Mouse (Mus musculus) heart, embryonic 14.5 days (tissue): ENCODE data around the gene Fam161a. TPM values are rescaled to one million over a fixed set of nuclear protein-coding genes. Genes with fewer than 3 reads are reported as not detected.

ENCODE experiments used
- ATAC-seq: fragments of 200-750 bp; cut with Nextera tagmentation; 2 replicates; pipeline ENCODE4 v1.8.0; 2017; ENCODE audit warnings: low read depth, moderate TSS enrichment; ENCODE audit not compliant: insufficient number of reproducible peaks, insufficient read depth, low FRiP score
- H3K27ac ChIP-seq, 2 experiments: fragments of 200-500 bp in 1 of 2; fragments of 300-500 bp in 1 of 2; sonication (generic) in 1 of 2; replicated peaks in 1 of 2; 2 replicates each; pipeline ENCODE4 v1.5.1; 2012 to 2014; ENCODE audit warnings: low read depth in 2 of 2, low read length in 2 of 2, control low read depth in 1 of 2, mild to moderate bottlenecking in 1 of 2, mixed read lengths in 1 of 2; ENCODE audit not compliant: control insufficient read depth in 1 of 2, insufficient read depth in 1 of 2
- H3K27me3 ChIP-seq: fragments of 300-500 bp; sonication (generic); 2 replicates; pipeline ENCODE4 v1.6.1; 2014; ENCODE audit warnings: mild to moderate bottlenecking, low read length, control low read depth; ENCODE audit not compliant: control insufficient read depth, insufficient read depth
- H3K36me3 ChIP-seq: fragments of 300-500 bp; sonication (generic); 2 replicates; pipeline ENCODE4 v1.6.1; 2014; ENCODE audit warnings: mild to moderate bottlenecking, control low read depth, low read length, mixed read lengths; ENCODE audit not compliant: control insufficient read depth, insufficient read depth
- H3K4me1 ChIP-seq, 2 experiments: fragments of 200-500 bp in 1 of 2; fragments of 300-500 bp in 1 of 2; sonication (generic) in 1 of 2; 2 replicates each; pipeline ENCODE4 v1.6.1; 2012 to 2014; ENCODE audit warnings: low read length in 2 of 2, control low read depth in 1 of 2, mixed read lengths in 1 of 2; ENCODE audit not compliant: control insufficient read depth in 2 of 2, insufficient read depth in 2 of 2
- H3K4me2 ChIP-seq: fragments of 300-500 bp; sonication (generic); 2 replicates; pipeline ENCODE4 v1.6.1; 2014; ENCODE audit warnings: mild to moderate bottlenecking, low read length
- H3K4me3 ChIP-seq, 2 experiments: fragments of 200-500 bp in 1 of 2; fragments of 300-500 bp in 1 of 2; sonication (generic) in 1 of 2; 2 replicates each; pipeline ENCODE4 v1.5.1; 2012 to 2014; ENCODE audit warnings: low read length in 2 of 2, mild to moderate bottlenecking in 2 of 2, control low read depth in 1 of 2, low read depth in 1 of 2, moderate library complexity in 1 of 2; ENCODE audit not compliant: control insufficient read depth in 1 of 2, insufficient read depth in 1 of 2
- H3K9ac ChIP-seq: fragments of 300-500 bp; sonication (generic); 2 replicates; pipeline ENCODE4 v1.6.1; 2014; ENCODE audit warnings: mild to moderate bottlenecking, low read length
- H3K9me3 ChIP-seq: fragments of 300-500 bp; sonication (generic); 2 replicates; pipeline ENCODE4 v1.6.1; 2016; ENCODE audit warnings: low read length, control low read depth; ENCODE audit not compliant: control insufficient read depth
- WGBS: fragments of 180-500 bp; shearing (Covaris S2); extraction: QIAGEN DNeasy Blood & Tissue Kit; methylation state at CpG from one replicate; pipeline ENCODE4 v1.1.7; 2014; 5-methylcytosine and 5-hydroxymethylcytosine counted together
- polyA plus RNA-seq: library from polyadenylated mRNA; unstranded; fragments of >200 nt; fragmentation: Nextera tagmentation; extraction: Ambion mirVana; gene quantifications from 2 replicates; pipeline ENCODE4 v1.2.1, GENCODE M21; 2014

The Fam161a gene
- polyA plus RNA-seq, 1 experiment from 2014 or later, result 2.8 TPM

DNA sequence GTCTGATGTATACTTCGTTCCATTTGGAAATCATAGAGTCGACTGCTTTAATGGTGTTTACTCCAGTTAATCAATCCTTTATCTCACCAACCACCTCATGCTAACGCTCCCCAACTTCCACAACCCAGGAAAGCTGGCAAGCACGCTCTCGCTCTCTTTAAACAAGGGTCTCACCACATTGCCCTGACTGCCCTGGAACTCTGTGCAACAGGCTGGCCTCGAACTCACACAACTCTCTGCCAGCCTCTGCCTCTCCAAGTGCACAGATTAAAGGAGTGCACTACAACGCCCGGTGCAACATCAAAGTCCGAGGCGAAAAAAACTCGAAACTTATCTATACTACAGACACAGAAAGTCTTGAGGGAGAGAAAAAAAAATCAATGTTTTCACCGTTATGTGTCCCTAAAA is 25.8 kb upstream of the Fam161a start:
- Histone ChIP-seq H3K36me3 (peaks cover 28% of the 10 kb centered on the region), H3K9ac (peak overlapping the region; percentile 84), H3K4me1 (peaks cover 5 to 12% of the 10 kb centered on the region in 2 experiments), H3K4me3 (peak overlapping the region; percentile 76 to 77), H3K4me2 (peak overlapping the region; percentile 85), H3K9me3 (no peaks in the 10 kb centered on the region), H3K27ac (peak overlapping the region; percentile 96 to 98), H3K27me3 (no peaks in the 10 kb centered on the region)
- 1% methylated on average over 12 of the region's 12 CpGs for WGBS
- peak; percentile 43 for ATAC-seq

DNA sequence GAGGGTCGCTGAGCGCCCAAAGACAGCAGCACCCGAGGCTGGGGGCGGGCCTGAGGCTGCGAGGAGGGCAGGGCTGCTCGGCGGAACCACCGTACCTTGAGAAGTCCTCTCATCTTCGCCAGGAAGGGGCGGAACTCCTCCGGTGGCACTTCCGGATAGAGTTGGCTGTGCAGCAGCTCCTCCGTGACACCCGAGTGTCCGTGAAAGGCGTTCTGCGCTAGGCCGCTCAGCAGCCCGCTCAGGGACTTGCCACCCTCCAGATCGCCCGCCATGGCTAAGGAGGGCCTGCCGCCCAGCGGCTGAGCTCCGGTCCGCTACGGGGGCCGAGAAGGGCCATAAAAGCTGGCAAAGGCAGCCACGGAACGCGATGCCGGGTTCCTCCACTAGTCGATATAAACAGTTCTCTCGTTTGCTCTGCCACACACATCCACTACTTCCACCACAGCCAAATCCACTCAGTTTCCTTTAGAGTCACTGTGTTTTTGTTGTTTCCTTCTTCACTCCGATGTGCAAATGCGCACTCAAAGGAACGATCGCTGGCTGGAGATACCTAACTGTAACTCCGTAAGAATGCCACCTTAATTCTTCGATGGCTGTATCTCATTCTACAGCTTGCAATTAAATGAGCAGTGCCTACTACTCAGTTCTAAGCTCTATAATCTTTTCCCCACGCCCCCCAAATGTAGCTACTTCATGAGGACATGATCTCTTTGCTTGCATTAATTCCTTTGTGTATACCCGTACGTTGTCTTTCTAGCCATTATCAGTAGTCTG is 25.2 kb upstream of the Fam161a start, which contains the start of the genes Gm28048 and Commd1:
Gene Gm28048 (minus strand): TSS at position 107 of the 774 bp plus-strand sequence.
Gene Commd1 (minus strand): TSS at position 399 of the 774 bp plus-strand sequence.
- Histone ChIP-seq H3K27me3 (no peaks in the 10 kb centered on the region), H3K36me3 (peaks cover 22% of the 10 kb centered on the region), H3K4me1 (peaks cover 5 to 10% of the 10 kb centered on the region in 2 experiments), H3K9me3 (no peaks in the 10 kb centered on the region), H3K4me3 (peak within 1 kb of the TSS; percentile 76 to 77), H3K9ac (peak within 1 kb of the TSS; percentile 84), H3K27ac (peak within 1 kb of the TSS; percentile 96 to 98), H3K4me2 (peak within 1 kb of the TSS; percentile 85)
- peak; percentile 89 for ATAC-seq
- 3% methylated on average over 42 of the region's 42 CpGs for WGBS

DNA sequence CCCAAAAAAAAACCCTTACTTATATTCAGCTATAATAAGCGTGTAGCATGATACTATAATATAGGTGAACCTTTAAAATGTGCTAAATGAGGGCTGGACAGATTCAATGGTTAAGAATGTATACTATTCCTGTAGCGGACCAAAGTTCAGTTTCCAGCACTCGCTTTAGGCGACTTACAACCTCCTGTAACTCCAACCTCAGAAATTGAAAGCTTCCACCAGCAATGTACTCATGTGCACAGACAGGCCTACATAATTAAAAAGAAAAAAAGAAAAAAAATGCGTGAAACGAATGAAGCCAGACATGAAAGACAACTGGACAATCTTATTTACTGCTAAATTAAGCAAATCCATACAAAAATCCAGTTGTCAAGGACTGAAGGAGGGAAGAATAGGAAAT is 24.5 kb upstream of the Fam161a start:
- peaks cover 17% of the 10 kb centered on the region for H3K36me3 ChIP-seq
- peak overlapping the region; percentile 85 for H3K4me2 ChIP-seq
- no peak overlapping the region for H3K27ac ChIP-seq
- 69% methylated on average over 6 of the region's 6 CpGs for WGBS
- peak overlapping the region in 1 of 2 experiments; percentile 77; a peak in 1 of 4 replicates for H3K4me3 ChIP-seq
- no peaks in the 10 kb centered on the region for H3K27me3 ChIP-seq
- H3K9me3 ChIP-seq, result no peaks in the 10 kb centered on the region
- ATAC-seq, result no peak
- peak overlapping the region; percentile 84; the same call in 1 of the 2 replicates for H3K9ac ChIP-seq
- peaks cover 5 to 10% of the 10 kb centered on the region in 2 experiments for H3K4me1 ChIP-seq

DNA sequence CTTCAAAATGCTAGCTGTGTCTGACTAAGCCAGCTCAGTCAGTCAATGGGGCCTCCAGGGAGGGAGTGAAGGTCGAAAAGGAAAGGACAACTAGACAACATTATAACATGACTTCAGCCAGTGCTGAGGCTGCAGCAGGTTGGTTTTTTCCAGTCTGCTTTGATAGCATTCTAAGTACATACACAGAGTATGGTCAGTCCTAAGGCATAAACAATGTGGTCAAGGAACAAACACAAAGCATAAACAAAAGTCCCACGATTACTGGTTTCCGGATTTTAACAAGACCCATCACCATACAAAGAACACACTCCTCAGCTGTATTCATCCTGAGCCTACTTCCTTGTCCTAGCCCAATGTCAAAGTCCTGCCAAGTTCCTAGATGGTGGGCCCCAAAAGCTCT is 21.8 kb upstream of the Fam161a start:
- Histone ChIP-seq H3K9me3 (no peaks in the 10 kb centered on the region), H3K36me3 (no peaks in the 10 kb centered on the region), H3K4me1 (peaks cover 5 to 7% of the 10 kb centered on the region in 2 experiments), H3K9ac (no peak overlapping the region), H3K4me2 (no peak overlapping the region), H3K27me3 (no peaks in the 10 kb centered on the region), H3K4me3 (no peak overlapping the region), H3K27ac (no peak overlapping the region)
- no peak for ATAC-seq
- WGBS, result 60% methylated on average over 3 of the region's 3 CpGs

DNA sequence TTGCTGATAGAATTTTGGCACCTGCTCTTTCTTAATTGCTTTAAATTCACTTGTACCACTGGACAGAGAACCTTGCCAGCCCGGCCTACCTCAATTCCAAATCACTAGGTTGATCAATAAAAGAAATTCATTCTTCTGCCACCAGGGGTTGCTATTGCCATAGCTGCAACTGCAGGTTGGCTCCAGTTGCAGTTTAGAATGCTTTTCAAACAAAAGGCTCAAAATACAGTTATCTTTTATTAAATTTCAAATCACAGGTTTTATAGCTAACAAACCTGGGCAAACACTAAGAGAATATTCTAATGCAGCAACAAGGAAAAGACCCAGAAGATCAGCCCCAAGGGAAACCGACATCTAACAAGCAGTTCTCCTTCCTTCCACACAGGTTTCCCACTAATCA is 20.0 kb upstream of the Fam161a start:
- Histone ChIP-seq H3K4me1 (peaks cover 4 to 12% of the 10 kb centered on the region in 2 experiments), H3K27me3 (no peaks in the 10 kb centered on the region), H3K36me3 (0 out of 2 replicates have a peak, but pooled peaks cover 2% of the 10 kb centered on the region), H3K4me3 (no peak overlapping the region), H3K9me3 (no peaks in the 10 kb centered on the region), H3K4me2 (no peak overlapping the region), H3K9ac (no peak overlapping the region), H3K27ac (no peak overlapping the region)
- WGBS, result 50% methylated on average over 2 of the region's 2 CpGs
- ATAC-seq, result no peak

- peak overlapping the region in 1 of 2 experiments; percentile 76; a peak in 2 of 4 replicates for H3K27ac ChIP-seq
- H3K4me1 ChIP-seq, result peaks cover 4 to 13% of the 10 kb centered on the region in 2 experiments
- H3K9me3 ChIP-seq, result no peaks in the 10 kb centered on the region
- no peak for ATAC-seq
- H3K4me3 ChIP-seq, result peak overlapping the region in 1 of 2 experiments; percentile 64; a peak in 3 of 4 replicates
- H3K36me3 ChIP-seq, result peaks cover 20% of the 10 kb centered on the region
- peak overlapping the region; percentile 97 for H3K4me2 ChIP-seq
- WGBS, result 41% methylated on average over 1 of the region's 1 CpGs
- peak overlapping the region; percentile 93 for H3K9ac ChIP-seq
- no peaks in the 10 kb centered on the region for H3K27me3 ChIP-seq
Observed at GRCm38 (mm10) chr11:22989786-22990185, 17.5 kb upstream of the Fam161a start.

GRCm38 (mm10) chr11:22990393-22991126 is 16.8 kb upstream of the Fam161a start, which contains the start of gene Cct4:
Cct4 (plus strand) TSS chr11:22990519.
- Histone ChIP-seq H3K36me3 (peaks cover 27% of the 10 kb centered on the region), H3K27ac (peak within 1 kb of the TSS; percentile 76 to 94), H3K4me1 (peaks cover 4 to 13% of the 10 kb centered on the region in 2 experiments), H3K9ac (peak within 1 kb of the TSS; percentile 93), H3K27me3 (no peaks in the 10 kb centered on the region), H3K4me2 (peak within 1 kb of the TSS; percentile 97), H3K9me3 (no peaks in the 10 kb centered on the region), H3K4me3 (peak within 1 kb of the TSS; percentile 64 to 67)
- WGBS, result under 1% methylated on average over 65 of the region's 66 CpGs
- ATAC-seq, result peak; percentile 99
